Mouse (Mus musculus): ENCODE data around the gene Stn1. TPM values are rescaled to one million over a fixed set of nuclear protein-coding genes. Genes with fewer than 3 reads are reported as not detected.

Stn1 gene
- polyA plus RNA-seq, 1 experiment from 2014 or later, result 12.7 TPM

GRCm38 (mm10) chr19:47465467-47465866, 71.8 kb downstream of the Stn1 start:
- Histone ChIP-seq H3K9ac (no peak overlapping the region), H3K36me3 (no peaks in the 10 kb centered on the region), H3K9me3 (replicated peaks) (no peaks in the 10 kb centered on the region), H3K4me2 (peak overlapping the region; percentile 96), H3K27ac (peak overlapping the region; percentile 80; the same call in 1 of the 2 replicates), H3K27me3 (peaks cover 44% of the 10 kb centered on the region), H3K4me1 (replicated peaks) (peaks cover 63% of the 10 kb centered on the region), H3K4me3 (replicated peaks) (no peak overlapping the region)
- 32% methylated on average over 9 of the region's 9 CpGs for WGBS (ENCODE audit: insufficient replicate concordance)
- no peak for DNase-seq
- no peak for ATAC-seq (ENCODE audit: low read depth)

GRCm38 (mm10) chr19:47464304-47465241, 72.7 kb downstream of the Stn1 start, which contains the start of gene Sh3pxd2a:
TSS of gene Sh3pxd2a (minus strand) at chr19:47464401.
- Histone ChIP-seq H3K9ac (peak within 1 kb of the TSS; percentile 84), H3K27ac (peak within 1 kb of the TSS; percentile 80), H3K4me2 (peak within 1 kb of the TSS; percentile 96), H3K36me3 (no peaks in the 10 kb centered on the region), H3K27me3 (peaks cover 45% of the 10 kb centered on the region), H3K9me3 (replicated peaks) (no peaks in the 10 kb centered on the region), H3K4me1 (replicated peaks) (peaks cover 70% of the 10 kb centered on the region), H3K4me3 (replicated peaks) (peak within 1 kb of the TSS; percentile 74)
- ATAC-seq (ENCODE audit: low read depth), result peak; percentile 83
- WGBS (ENCODE audit: insufficient replicate concordance), result 3% methylated on average over 42 of the region's 70 CpGs
- DNase-seq, result peak; percentile 42

GRCm38 (mm10) chr19:47463636-47464303, 73.5 kb downstream of the Stn1 start:
- DNase-seq, result peak; percentile 72
- H3K36me3 ChIP-seq, result no peaks in the 10 kb centered on the region
- peaks cover 45% of the 10 kb centered on the region for H3K27me3 ChIP-seq
- H3K9me3 ChIP-seq (replicated peaks), result no peaks in the 10 kb centered on the region
- H3K4me3 ChIP-seq (replicated peaks), result peak overlapping the region; percentile 74
- peak overlapping the region; percentile 80 for H3K27ac ChIP-seq
- H3K4me1 ChIP-seq (replicated peaks), result peaks cover 73% of the 10 kb centered on the region
- H3K9ac ChIP-seq, result peak overlapping the region; percentile 84
- ATAC-seq (ENCODE audit: low read depth), result peak; percentile 72
- H3K4me2 ChIP-seq, result peak overlapping the region; percentile 96
- WGBS (ENCODE audit: insufficient replicate concordance), result under 1% methylated on average over 46 of the region's 46 CpGs

GRCm38 (mm10) chr19:47463206-47463605, 74.1 kb downstream of the Stn1 start:
- H3K27ac ChIP-seq, result no peak overlapping the region
- peak overlapping the region; percentile 74 for H3K4me3 ChIP-seq (replicated peaks)
- peak overlapping the region; percentile 96 for H3K4me2 ChIP-seq
- ATAC-seq (ENCODE audit: low read depth) (no peak), DNase-seq (no peak)
- H3K9me3 ChIP-seq (replicated peaks), result no peaks in the 10 kb centered on the region
- H3K27me3 ChIP-seq, result peaks cover 45% of the 10 kb centered on the region
- peaks cover 73% of the 10 kb centered on the region for H3K4me1 ChIP-seq (replicated peaks)
- 5% methylated on average over 13 of the region's 13 CpGs for WGBS (ENCODE audit: insufficient replicate concordance)
- H3K36me3 ChIP-seq, result no peaks in the 10 kb centered on the region
- H3K9ac ChIP-seq, result peak overlapping the region; percentile 84

GRCm38 (mm10) chr19:47462725-47463124, 74.6 kb downstream of the Stn1 start:
- DNase-seq (no peak), ATAC-seq (ENCODE audit: low read depth) (no peak)
- 54% methylated on average over 6 of the region's 6 CpGs for WGBS (ENCODE audit: insufficient replicate concordance)
- no peak overlapping the region for H3K9ac ChIP-seq
- H3K4me2 ChIP-seq, result peak overlapping the region; percentile 96
- no peaks in the 10 kb centered on the region for H3K36me3 ChIP-seq
- H3K4me1 ChIP-seq (replicated peaks), result peaks cover 74% of the 10 kb centered on the region
- H3K4me3 ChIP-seq (replicated peaks), result peak overlapping the region; percentile 74
- no peaks in the 10 kb centered on the region for H3K9me3 ChIP-seq (replicated peaks)
- no peak overlapping the region for H3K27ac ChIP-seq
- H3K27me3 ChIP-seq, result peaks cover 45% of the 10 kb centered on the region

- 86% methylated on average over 3 of the region's 3 CpGs for WGBS (ENCODE audit: insufficient replicate concordance)
- Histone ChIP-seq H3K4me2 (peak overlapping the region; percentile 96; the same call in 1 of the 2 replicates), H3K4me3 (replicated peaks) (no peak overlapping the region), H3K9me3 (replicated peaks) (no peaks in the 10 kb centered on the region), H3K27ac (no peak overlapping the region), H3K36me3 (no peaks in the 10 kb centered on the region), H3K4me1 (replicated peaks) (peaks cover 83% of the 10 kb centered on the region), H3K9ac (no peak overlapping the region), H3K27me3 (peaks cover 45% of the 10 kb centered on the region)
- DNase-seq (no peak), ATAC-seq (ENCODE audit: low read depth) (no peak)
Observed at GRCm38 (mm10) chr19:47461838-47462237, 75.5 kb downstream of the Stn1 start.

- H3K4me1 ChIP-seq (replicated peaks), result peaks cover 87% of the 10 kb centered on the region
- WGBS (ENCODE audit: insufficient replicate concordance), result 72% methylated on average over 9 of the region's 9 CpGs
Observed at GRCm38 (mm10) chr19:47461386-47461785, 75.9 kb downstream of the Stn1 start.

GRCm38 (mm10) chr19:47460120-47460960, 77.0 kb downstream of the Stn1 start:
- Histone ChIP-seq H3K36me3 (no peaks in the 10 kb centered on the region), H3K4me3 (replicated peaks) (no peak overlapping the region), H3K9ac (no peak overlapping the region), H3K4me2 (no peak overlapping the region), H3K27ac (no peak overlapping the region), H3K9me3 (replicated peaks) (no peaks in the 10 kb centered on the region), H3K27me3 (peaks cover 38% of the 10 kb centered on the region), H3K4me1 (replicated peaks) (peaks cover 93% of the 10 kb centered on the region)
- ATAC-seq (ENCODE audit: low read depth) (no peak), DNase-seq (no peak)
- WGBS (ENCODE audit: insufficient replicate concordance), result 59% methylated on average over 19 of the region's 19 CpGs

More at GRCm38 (mm10) chr19:47461386-47461785, 75.9 kb downstream of the Stn1 start:
- no peak for DNase-seq
- Histone ChIP-seq H3K9me3 (replicated peaks) (no peaks in the 10 kb centered on the region), H3K27me3 (peaks cover 45% of the 10 kb centered on the region), H3K9ac (no peak overlapping the region), H3K36me3 (no peaks in the 10 kb centered on the region), H3K4me2 (no peak overlapping the region), H3K27ac (no peak overlapping the region), H3K4me3 (replicated peaks) (no peak overlapping the region)
- ATAC-seq (ENCODE audit: low read depth), result no peak

GRCm38 (mm10) chr19:47459214-47459613, 78.1 kb downstream of the Stn1 start:
- Histone ChIP-seq H3K4me3 (replicated peaks) (no peak overlapping the region), H3K9me3 (replicated peaks) (no peaks in the 10 kb centered on the region), H3K36me3 (no peaks in the 10 kb centered on the region), H3K4me2 (no peak overlapping the region), H3K27me3 (peaks cover 26% of the 10 kb centered on the region), H3K4me1 (replicated peaks) (peaks cover 93% of the 10 kb centered on the region), H3K27ac (no peak overlapping the region), H3K9ac (no peak overlapping the region)
- WGBS (ENCODE audit: insufficient replicate concordance), result 75% methylated on average over 5 of the region's 5 CpGs
- DNase-seq, result no peak
- no peak for ATAC-seq (ENCODE audit: low read depth)

GRCm38 (mm10) chr19:47458504-47459161, 78.7 kb downstream of the Stn1 start:
- peak overlapping the region; percentile 67 for H3K27ac ChIP-seq

More at GRCm38 (mm10) chr19:47458504-47459161, 78.7 kb downstream of the Stn1 start:
- H3K4me1 ChIP-seq (replicated peaks), result peaks cover 93% of the 10 kb centered on the region
- no peaks in the 10 kb centered on the region for H3K9me3 ChIP-seq (replicated peaks)
- 59% methylated on average over 17 of the region's 17 CpGs for WGBS (ENCODE audit: insufficient replicate concordance)
- no peak overlapping the region for H3K4me2 ChIP-seq
- ATAC-seq (ENCODE audit: low read depth) (no peak), DNase-seq (no peak)
- no peaks in the 10 kb centered on the region for H3K36me3 ChIP-seq
- H3K27me3 ChIP-seq, result peaks cover 20% of the 10 kb centered on the region; the same call in 1 of the 2 replicates
- H3K9ac ChIP-seq, result no peak overlapping the region
- no peak overlapping the region for H3K4me3 ChIP-seq (replicated peaks)
